Mouse (Mus musculus) lung, postnatal 0 days (tissue): ENCODE measurements around the gene Fam240b. TPM values are rescaled to one million over a fixed set of nuclear protein-coding genes. Genes with fewer than 3 reads are reported as not detected.

Source experiments
- ATAC-seq: fragments of 200-750 bp; cut with Nextera tagmentation; 2 replicates; pipeline ENCODE4 v1.8.0; 2017; ENCODE audit warnings: moderate library complexity
- DNase-seq: peaks from one replicate; pipeline ENCODE4 v3.0.0-alpha.2; 2016; ENCODE audit warnings: low spot score
- H3K27ac ChIP-seq: fragments of 300-500 bp; sonication (generic); 2 replicates; pipeline ENCODE4 v1.5.1; 2014; ENCODE audit warnings: antibody characterized with exemption, mild to moderate bottlenecking, low read length, mixed read lengths
- H3K27me3 ChIP-seq: fragments of 300-500 bp; sonication (generic); replicated peaks from 2 replicates; pipeline ENCODE4 v1.6.1; 2014; ENCODE audit warnings: low read length, mixed read lengths; ENCODE audit not compliant: insufficient read depth
- H3K36me3 ChIP-seq: fragments of 300-500 bp; sonication (generic); 2 replicates; pipeline ENCODE4 v1.6.1; 2014; ENCODE audit warnings: low read length, mixed read lengths; ENCODE audit not compliant: insufficient read depth
- H3K4me1 ChIP-seq: fragments of 300-500 bp; sonication (generic); 2 replicates; pipeline ENCODE4 v1.6.1; 2014; ENCODE audit warnings: antibody characterized with exemption, low read depth, low read length, mixed read lengths; ENCODE audit not compliant: insufficient read depth
- H3K4me2 ChIP-seq: fragments of 300-500 bp; sonication (generic); replicated peaks from 2 replicates; pipeline ENCODE4 v1.6.1; 2014; ENCODE audit warnings: low read depth, mild to moderate bottlenecking, low read length, moderate library complexity, mixed read lengths
- H3K4me3 ChIP-seq: fragments of 300-500 bp; sonication (generic); 2 replicates; pipeline ENCODE4 v1.5.1; 2014; ENCODE audit warnings: low read depth, low read length
- H3K9ac ChIP-seq: fragments of 300-500 bp; sonication (generic); replicated peaks from 2 replicates; pipeline ENCODE4 v1.6.1; 2014; ENCODE audit warnings: low read depth, mild to moderate bottlenecking
- H3K9me3 ChIP-seq: fragments of 300-500 bp; sonication (generic); 2 replicates; pipeline ENCODE4 v1.6.1; 2016; ENCODE audit warnings: low read length, mixed read lengths
- CTCF ChIP-seq: IDR thresholded peaks from 2 replicates; pipeline ENCODE4 v1.5.1; 2016; ENCODE audit warnings: antibody characterized with exemption, mild to moderate bottlenecking
- EP300 ChIP-seq: IDR thresholded peaks from 2 replicates; pipeline ENCODE4 v1.6.1; 2016; ENCODE audit warnings: antibody characterized with exemption, mild to moderate bottlenecking, control low read depth
- WGBS: fragments of 180-500 bp; shearing (Covaris S2); extraction: QIAGEN DNeasy Blood & Tissue Kit; methylation state at CpG from one replicate; pipeline ENCODE4 v1.1.7; 2014; 5-methylcytosine and 5-hydroxymethylcytosine counted together
- polyA plus RNA-seq: library from polyadenylated mRNA; unstranded; fragments of >200 nt; fragmentation: Nextera tagmentation; extraction: Ambion mirVana; gene quantifications from 2 replicates; pipeline ENCODE4 v1.2.1, GENCODE M21; 2015

Fam240b gene
- polyA plus RNA-seq, 1 experiment from 2014 or later: not detected

- ATAC-seq: peak; percentile 99
Measured at GRCm38 (mm10) chr13:64432017-64432995, 65.3 kb downstream of the Fam240b start, which contains the start of gene Cdk20. Cdk20 (plus strand) TSS chr13:64432314.

More at GRCm38 (mm10) chr13:64432017-64432995, 65.3 kb downstream of the Fam240b start, which contains the start of gene Cdk20:
- Histone ChIP-seq H3K9ac (0 out of 2 replicates have a peak within 1 kb of the TSS, but pooled peaks have one; percentile 27), H3K4me2 (peak within 1 kb of the TSS; percentile 72), H3K27ac (peak within 1 kb of the TSS; percentile 57), H3K4me3 (peak within 1 kb of the TSS; percentile 47), H3K27me3 (no peaks in the 10 kb centered on the region), H3K4me1 (no peaks in the 10 kb centered on the region), H3K36me3 (no peaks in the 10 kb centered on the region), H3K9me3 (no peaks in the 10 kb centered on the region)
- TF ChIP-seq EP300 (no peak), CTCF (peak; percentile 80)
- peak; percentile 98 for DNase-seq
- under 1% methylated on average over 51 of the region's 57 CpGs for WGBS

Other genes with a start within 250 kb of the Fam240b start
- 4.7 and 5.3 TPM in 2 replicates for gene Cdc14b, start 222.5 kb downstream of the Fam240b start, polyA plus RNA-seq
- 89.2 and 94.2 TPM in 2 replicates for gene Aaed1, start 185.1 kb downstream of the Fam240b start, polyA plus RNA-seq
- gene Ctsl, start 126.9 kb downstream of the Fam240b start, polyA plus RNA-seq: 251 and 269 TPM in 2 replicates
- 7.5 TPM in 2 replicates for gene Cdk20, start 65.5 kb downstream of the Fam240b start, polyA plus RNA-seq